Mouse (Mus musculus) right cerebral cortex, postnatal 25 days (tissue): ENCODE results near the gene Col8a2.
A peak's percentile ranks its signal among the peaks of the same experiment; 100 is the strongest.

ENCODE experiments used
- DNase-seq: peaks from one replicate; pipeline ENCODE4 v3.0.0; 2022

Col8a2 gene

GRCm38 (mm10) chr4:126286492-126286891 lies at the start of gene Col8a2:
Col8a2 (plus strand) TSS chr4:126286793.
- no peak for DNase-seq

GRCm38 (mm10) chr4:126237721-126238242 lies 48.8 kb upstream of the Col8a2 start:
- peak; percentile 44 for DNase-seq

- DNase-seq, result peak; percentile 21
Observed at GRCm38 (mm10) chr4:126239862-126240475, 46.6 kb upstream of the Col8a2 start.

- peak; percentile 6 for DNase-seq
Observed at GRCm38 (mm10) chr4:126241956-126242355, 44.6 kb upstream of the Col8a2 start.

- no peak for DNase-seq
Observed at GRCm38 (mm10) chr4:126242510-126242909, 44.1 kb upstream of the Col8a2 start.

GRCm38 (mm10) chr4:126246202-126246889 lies 40.2 kb upstream of the Col8a2 start:
- peak; percentile 65 for DNase-seq

- DNase-seq, result no peak
Observed at GRCm38 (mm10) chr4:126248261-126248868, 38.2 kb upstream of the Col8a2 start.

- no peak for DNase-seq
Observed at GRCm38 (mm10) chr4:126250659-126251058, 35.9 kb upstream of the Col8a2 start.

- DNase-seq, result no peak
Observed at GRCm38 (mm10) chr4:126251655-126252254, 34.8 kb upstream of the Col8a2 start.

GRCm38 (mm10) chr4:126252411-126253237 lies 34.0 kb upstream of the Col8a2 start:
- DNase-seq, result no peak

- DNase-seq, result no peak
Observed at GRCm38 (mm10) chr4:126253637-126254272, 32.8 kb upstream of the Col8a2 start.

- DNase-seq, result peak; percentile 74
Observed at GRCm38 (mm10) chr4:126254315-126255112, 32.1 kb upstream of the Col8a2 start.

GRCm38 (mm10) chr4:126255113-126256001 lies 31.2 kb upstream of the Col8a2 start:
- peak; percentile 59 for DNase-seq

- DNase-seq, result peak; percentile 88
Observed at GRCm38 (mm10) chr4:126256131-126256791, 30.3 kb upstream of the Col8a2 start, which contains the start of gene Map7d1. Map7d1 (minus strand) TSS chr4:126256343.

- DNase-seq, result no peak
Observed at GRCm38 (mm10) chr4:126256967-126257881, 29.4 kb upstream of the Col8a2 start.

- no peak for DNase-seq
Observed at GRCm38 (mm10) chr4:126259063-126259462, 27.5 kb upstream of the Col8a2 start.

GRCm38 (mm10) chr4:126259523-126260160 lies 27.0 kb upstream of the Col8a2 start:
- DNase-seq, result no peak
